Mouse (Mus musculus) central nervous system, embryonic 14 days (tissue): ENCODE data around the gene Ano9. TPM values are rescaled to one million over a fixed set of nuclear protein-coding genes. Genes with fewer than 3 reads are reported as not detected.

Source experiments
- polyA plus RNA-seq: library from polyadenylated mRNA; depleted of rRNA; stranded (reverse); fragments of >200 nt; gene quantifications from 2 replicates; pipeline ENCODE4 v1.2.3, GENCODE M21; 2012; rRNA removed

Gene Ano9
- 0.33 and 1.8 TPM in 2 replicates for polyA plus RNA-seq

DNA sequence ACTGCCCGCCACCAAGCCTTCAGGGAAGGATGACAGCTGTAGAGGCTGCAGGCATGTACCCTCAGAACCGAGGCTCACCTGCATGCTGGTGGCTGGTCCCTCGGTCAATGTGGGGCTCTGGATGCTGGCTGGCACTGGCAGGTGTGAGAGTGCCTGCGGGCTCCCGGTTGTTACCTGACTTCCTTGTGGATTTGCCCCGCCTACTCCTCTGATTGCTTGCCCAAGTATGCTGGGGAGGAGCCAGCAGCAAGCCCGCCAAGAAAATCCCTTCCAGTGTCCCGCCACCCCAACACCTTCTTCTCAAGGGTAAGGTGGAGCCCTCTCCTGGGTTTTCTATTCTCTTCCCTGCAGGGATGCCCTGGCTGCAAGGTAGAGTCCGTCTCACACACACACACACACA lies at the start of gene Ano9:
Gene Ano9, minus strand, starts transcription at position 171 of the 400 bp plus-strand sequence.

GRCm38 (mm10) chr7:141122245-141122644 lies 4.6 kb upstream of the Ano9 start, which contains the start of gene Ptdss2:
TSS of gene Ptdss2 (plus strand) at chr7:141122382.

GRCm38 (mm10) chr7:141099911-141100691 lies 17.5 kb downstream of the Ano9 start, which contains the start of gene Sigirr:
TSS of gene Sigirr (minus strand) at chr7:141100572.

GRCm38 (mm10) chr7:141077841-141078240 lies 39.8 kb downstream of the Ano9 start, which contains the start of gene Pkp3:
TSS of gene Pkp3 (plus strand) at chr7:141078218.

GRCm38 (mm10) chr7:141060426-141061242 lies 57.0 kb downstream of the Ano9 start, which contains the start of gene B4galnt4:
TSS of gene B4galnt4 (plus strand) at chr7:141061104.

Other genes starting within 250 kb of the Ano9 start
- 150 and 161 TPM in 2 replicates for gene Psmd13, start 235.8 kb downstream of the Ano9 start, polyA plus RNA-seq
- 38.9 and 39.2 TPM in 2 replicates for gene Sirt3, start 235.5 kb downstream of the Ano9 start, polyA plus RNA-seq
- 2.2 TPM in 1 of 2 replicates, not detected in the other for gene Cox8b, start 217.4 kb downstream of the Ano9 start, polyA plus RNA-seq
- gene Nlrp6, start 196.9 kb downstream of the Ano9 start, polyA plus RNA-seq: 0.13 and 0.16 TPM in 2 replicates
- 15.1 and 20.9 TPM in 2 replicates for gene Pgghg, start 176.4 kb downstream of the Ano9 start, polyA plus RNA-seq
- 4.6 and 9.5 TPM in 2 replicates for gene Ifitm5, start 167.5 kb downstream of the Ano9 start, polyA plus RNA-seq
- gene Gm45717, start 161.9 kb downstream of the Ano9 start, polyA plus RNA-seq: not detected in 2 replicates
- gene Ifitm2, start 161.8 kb downstream of the Ano9 start, polyA plus RNA-seq: 179 and 335 TPM in 2 replicates
- 32.8 and 55.0 TPM in 2 replicates for gene Ifitm1, start 150.6 kb downstream of the Ano9 start, polyA plus RNA-seq
- gene Ifitm3, start 107.0 kb downstream of the Ano9 start, polyA plus RNA-seq: 31.0 and 57.6 TPM in 2 replicates
- 0.86 and 1.2 TPM in 2 replicates for gene Ifitm6, start 99.9 kb downstream of the Ano9 start, polyA plus RNA-seq
- not detected in 2 replicates for gene Gm17387, start 88.7 kb downstream of the Ano9 start, polyA plus RNA-seq
- 154 and 158 TPM in 2 replicates for gene B4galnt4, start 56.7 kb downstream of the Ano9 start, polyA plus RNA-seq
- 0.28 and 4.0 TPM in 2 replicates for gene Pkp3, start 39.6 kb downstream of the Ano9 start, polyA plus RNA-seq
- gene Sigirr, start 17.2 kb downstream of the Ano9 start, polyA plus RNA-seq: 1.4 and 2.1 TPM in 2 replicates
- 49.2 and 50.0 TPM in 2 replicates for gene Ptdss2, start 4.6 kb upstream of the Ano9 start, polyA plus RNA-seq
- 49.4 and 54.4 TPM in 2 replicates for gene Rnh1, start 55.1 kb upstream of the Ano9 start, polyA plus RNA-seq
- 138 and 141 TPM in 2 replicates for gene Hras, start 76.2 kb upstream of the Ano9 start, polyA plus RNA-seq
- 16.0 and 18.6 TPM in 2 replicates for gene Lrrc56, start 76.4 kb upstream of the Ano9 start, polyA plus RNA-seq
- gene Lmntd2, start 96.3 kb upstream of the Ano9 start, polyA plus RNA-seq: 4.9 and 5.2 TPM in 2 replicates
- 29.0 and 31.4 TPM in 2 replicates for gene Rassf7, start 98.1 kb upstream of the Ano9 start, polyA plus RNA-seq
- 33.3 and 39.2 TPM in 2 replicates for gene Phrf1, start 111.0 kb upstream of the Ano9 start, polyA plus RNA-seq
- 6.9 and 11.5 TPM in 2 replicates for gene Irf7, start 148.7 kb upstream of the Ano9 start, polyA plus RNA-seq
- gene Cdhr5, start 159.0 kb upstream of the Ano9 start, polyA plus RNA-seq: 0.01 and 0.03 TPM in 2 replicates
- 1.7 and 4.0 TPM in 2 replicates for gene Sct, start 161.3 kb upstream of the Ano9 start, polyA plus RNA-seq
- gene Drd4, start 174.2 kb upstream of the Ano9 start, polyA plus RNA-seq: 1.1 TPM in 2 replicates
- gene Deaf1, start 209.9 kb upstream of the Ano9 start, polyA plus RNA-seq: 74.1 and 82.3 TPM in 2 replicates
- 75.9 and 79.9 TPM in 2 replicates for gene Tmem80, start 209.9 kb upstream of the Ano9 start, polyA plus RNA-seq
- 0.98 and 3.3 TPM in 2 replicates for gene Eps8l2, start 221.1 kb upstream of the Ano9 start, polyA plus RNA-seq